8 mouse cellular contexts compared by ENCODE assay signal in the genomic region with DNA sequence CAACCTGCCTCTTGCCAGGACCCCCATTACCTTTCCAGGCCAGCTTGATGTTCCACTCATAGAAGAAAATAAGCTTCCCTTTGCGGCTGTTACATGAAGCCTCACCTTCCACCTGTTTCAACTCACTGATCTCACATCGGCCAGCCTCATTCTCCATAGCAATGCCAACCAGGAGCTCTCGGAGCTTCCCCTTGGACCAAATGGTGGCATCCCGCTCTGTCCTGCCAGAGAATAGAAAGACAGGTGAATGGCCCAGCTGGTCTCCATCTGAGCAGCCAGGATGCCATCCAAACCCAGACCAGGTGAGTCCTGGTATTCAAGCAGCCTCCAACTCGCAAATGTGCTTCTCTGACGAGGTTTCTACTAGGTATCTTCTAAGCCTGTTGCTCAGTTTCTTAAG. TPM values are rescaled to one million over a fixed set of nuclear protein-coding genes. Genes with fewer than 3 reads are reported as not detected.
DNase-seq lines count a peak whose midpoint lies in the region; ATAC-seq and TF ChIP-seq lines count a peak whose summit lies in the region.

No protein-coding gene starts in this region.

- peaks cover 14% of the 10 kb centered on the region for H3K36me3 ChIP-seq in ES-E14 (ENCODE audit: control insufficient read depth, insufficient read depth, low read length, poor library complexity, severe bottlenecking)
- peaks cover 51% of the 10 kb centered on the region for H3K36me3 ChIP-seq in forebrain, embryonic 10.5 days (replicated peaks)
- peaks cover 23% of the 10 kb centered on the region for H3K36me3 ChIP-seq in small intestine, adult 2 months (ENCODE audit: control insufficient read depth, insufficient read depth, low read length)

- H3K4me3 ChIP-seq in ES-E14 (ENCODE audit: insufficient read depth in 1 of 2, low read depth in 1 of 2, low read length in 2 of 2, poor library complexity in 1 of 2, severe bottlenecking in 1 of 2), result peak overlapping the region; percentile 83 to 96; a peak in 3 of 4 replicates
- H3K4me3 ChIP-seq in forebrain, embryonic 10.5 days, result peak overlapping the region; percentile 86
- H3K4me3 ChIP-seq in small intestine, adult 2 months (ENCODE audit: low read depth, low read length), result peak overlapping the region; percentile 43

- H3K9me3 ChIP-seq in ES-E14 (ENCODE audit: control insufficient read depth, insufficient read depth, low read depth, low read length), result no peaks in the 10 kb centered on the region
- H3K9me3 ChIP-seq in forebrain, embryonic 10.5 days, result no peaks in the 10 kb centered on the region

- H3K9ac ChIP-seq in ES-E14 (ENCODE audit: insufficient read depth, low read depth, low read length, poor library complexity, severe bottlenecking), result 0 out of 2 replicates have a peak overlapping the region, but pooled peaks have one; percentile 40

- H3K4me1 ChIP-seq in ES-E14 (ENCODE audit: control insufficient read depth in 2 of 2, insufficient read depth in 2 of 2, low read length in 2 of 2, poor library complexity in 1 of 2), result peaks cover 0 to 10% of the 10 kb centered on the region in 2 experiments; a peak in 2 of 4 replicates
- peaks cover 36% of the 10 kb centered on the region for H3K4me1 ChIP-seq in forebrain, embryonic 10.5 days
- peaks cover 16% of the 10 kb centered on the region; the same call in 1 of the 2 replicates for H3K4me1 ChIP-seq in small intestine, adult 2 months (ENCODE audit: control insufficient read depth, insufficient read depth, insufficient read length, low read length)

- no peak for TF ChIP-seq CTCF in small intestine, adult 2 months (IDR thresholded peaks at IDR 0.05; ENCODE audit: extremely low read depth, insufficient read length, insufficient replicate concordance, low read depth, low read length)

- peak; percentile 93 for DNase-seq in heart, adult 11 months
- no peak for DNase-seq in heart, adult 18-20 months
- DNase-seq in ES-E14 (ENCODE audit: low read depth, low spot score), result no peak
- no peak for DNase-seq in forebrain, embryonic 10.5 days (ENCODE audit: extremely low spot score, low spot score)
- DNase-seq in kidney, postnatal 4 days, result peak; percentile 5 to 8
- no peak for DNase-seq in urinary bladder, adult 2 months (ENCODE audit: low spot score)

- H3K27me3 ChIP-seq in forebrain, embryonic 10.5 days (ENCODE audit: poor library complexity, severe bottlenecking), result no peaks in the 10 kb centered on the region
- H3K27me3 ChIP-seq in small intestine, adult 2 months (ENCODE audit: control insufficient read depth, insufficient read depth, low read length), result no peaks in the 10 kb centered on the region

- ATAC-seq in frontal cortex, adult (ENCODE audit: low TSS enrichment), result no peak

- H3K27ac ChIP-seq in ES-E14 (ENCODE audit: insufficient read depth, low read depth, low read length, poor library complexity, severe bottlenecking), result no peak overlapping the region
- H3K27ac ChIP-seq in forebrain, embryonic 10.5 days, result peak overlapping the region; percentile 99
- H3K27ac ChIP-seq in small intestine, adult 2 months (ENCODE audit: insufficient read depth, low read depth, low read length), result no peak overlapping the region

- in situ Hi-C loops in ES-E14 (cut with MboI; ENCODE audit: low sequenced_read_pairs in 2 of 2, unreplicated experiment in 2 of 2), result no loop called here

- 55% methylated on average over 6 of the region's 6 CpGs for WGBS in forebrain, embryonic 10.5 days
- WGBS in small intestine, adult 2 months, result 31% methylated on average over 6 of the region's 6 CpGs

- TF ChIP-seq POLR2A in small intestine, adult 2 months (IDR thresholded peaks at IDR 0.05; ENCODE audit: low read depth, low read length), result no peak

TF ChIP-seq in ES-E14, 5 proteins besides CTCF, POLR2A, EP300 and RAD21:
- no peak for TF ChIP-seq ZC3H11A (IDR thresholded peaks at IDR 0.05; ENCODE audit: borderline replicate concordance, low read depth, low read length)
- TF ChIP-seq MAFK (IDR thresholded peaks at IDR 0.05; ENCODE audit: insufficient read depth, low read depth, low read length), result no peak
- TF ChIP-seq ZNF384 (IDR thresholded peaks at IDR 0.05; ENCODE audit: low read depth, low read length), result no peak
- TF ChIP-seq CHD2 (IDR thresholded peaks at IDR 0.05; ENCODE audit: low read depth, low read length), result no peak
- TF ChIP-seq HCFC1 (IDR thresholded peaks at IDR 0.05; ENCODE audit: borderline replicate concordance, insufficient read depth, low read length), result no peak
TF ChIP-seq in ES-E14: peak in this region for 0.

RNA-seq across cellular contexts. Expression of gene Ahsa2, which starts 1.2 kb away (rescaled TPM):
- 10 to 100 TPM; 68.5 to 76.0 TPM for total RNA-seq in heart, adult 18-20 months (2021)
- 25.6 and 32.0 TPM in 2 replicates for total RNA-seq in ES-E14 (2012; rRNA removed)
- polyA plus RNA-seq in forebrain, embryonic 10.5 days (2016; fragmentation: Nextera tagmentation; extraction: Ambion mirVana), result 119 and 132 TPM in 2 replicates
- 7.1 TPM in 2 replicates for polyA plus RNA-seq in small intestine, adult 2 months (2012; rRNA removed)
- polyA plus RNA-seq in urinary bladder, adult 2 months (2012; rRNA removed), result 33.1 and 43.6 TPM in 2 replicates

RNA-seq across cellular contexts. Expression of gene 1700093K21Rik, which starts 24.3 kb away (rescaled TPM):
- total RNA-seq in heart, adult 18-20 months (2021), result not detected
- total RNA-seq in ES-E14 (2012; rRNA removed), result 0.32 and 0.45 TPM in 2 replicates
- polyA plus RNA-seq in forebrain, embryonic 10.5 days (2016; fragmentation: Nextera tagmentation; extraction: Ambion mirVana), result not detected in 2 replicates
- not detected in 2 replicates for polyA plus RNA-seq in small intestine, adult 2 months (2012; rRNA removed)
- polyA plus RNA-seq in urinary bladder, adult 2 months (2012; rRNA removed), result 0.44 and 0.61 TPM in 2 replicates

Comparison
In these comparisons a context has a peak if more than half of its experiments do, and no peak if none do; other contexts are left out.
1. DNase-seq: peak in heart, adult 11 months (single experiment) and kidney, postnatal 4 days (2 of 2); none in heart, adult 18-20 months (0 of 2), ES-E14 (single experiment), forebrain, embryonic 10.5 days (single experiment) and urinary bladder, adult 2 months (single experiment).
2. Peak in every context shown above with its lines, with median percentiles within 50 percentile points of each other: H3K4me3 ChIP-seq.